Mouse (Mus musculus) left cerebral cortex, adult 9 months (tissue): ENCODE data around the gene Nup62.
A peak's percentile ranks its signal among the peaks of the same experiment; 100 is the strongest.

Source experiments
- DNase-seq, 2 experiments: peaks; one replicate each; pipeline ENCODE4 v3.0.0; 2022; ENCODE audit warnings: low spot score in 2 of 2

The Nup62 gene

DNA sequence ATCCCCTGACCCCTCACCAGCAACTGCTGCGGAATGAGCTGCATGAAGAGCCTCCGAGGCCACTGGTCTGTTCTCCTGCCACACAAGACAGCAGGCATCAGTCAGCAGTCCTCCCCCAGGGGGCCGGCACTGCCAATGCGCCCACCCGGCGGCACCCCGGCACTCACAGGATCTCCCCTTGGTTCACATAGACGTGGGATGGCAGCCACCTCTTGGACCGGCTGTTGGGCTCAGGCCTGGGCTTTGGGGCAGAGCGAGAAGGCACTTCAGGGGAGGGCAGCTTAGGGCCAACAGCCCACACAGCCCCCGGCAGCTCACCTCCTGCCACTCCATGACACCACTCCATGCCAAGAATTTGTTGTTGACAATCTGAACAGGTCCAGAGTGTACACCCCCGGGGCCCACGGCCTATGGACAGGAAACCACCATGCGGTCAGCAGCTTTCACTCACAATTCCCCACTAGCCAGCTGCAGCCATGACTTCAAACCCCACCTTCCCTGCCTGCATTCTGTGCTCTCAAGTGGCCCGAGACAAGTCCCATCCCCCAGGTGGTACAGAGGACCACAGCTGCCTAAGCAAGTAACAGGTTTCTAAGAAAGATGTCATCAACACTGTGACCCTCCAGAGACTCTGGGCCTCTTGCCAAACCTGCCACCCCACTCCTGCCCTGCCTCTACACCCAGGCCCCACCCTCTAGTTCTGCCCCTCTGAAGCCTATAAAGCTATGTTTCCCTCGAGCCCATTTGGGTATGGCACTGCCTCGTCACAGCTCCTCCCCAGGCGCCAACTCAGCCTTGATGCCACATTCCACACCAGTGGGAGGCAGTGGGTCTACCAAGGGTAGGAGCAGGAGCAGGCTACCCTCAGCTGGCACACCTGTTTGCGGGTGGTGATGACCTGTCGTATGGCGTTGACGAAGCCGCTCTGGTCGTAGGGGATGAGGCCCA, 49.0 kb downstream of the Nup62 start:
- DNase-seq, result peak in 1 of 2 experiments; percentile 11

DNA sequence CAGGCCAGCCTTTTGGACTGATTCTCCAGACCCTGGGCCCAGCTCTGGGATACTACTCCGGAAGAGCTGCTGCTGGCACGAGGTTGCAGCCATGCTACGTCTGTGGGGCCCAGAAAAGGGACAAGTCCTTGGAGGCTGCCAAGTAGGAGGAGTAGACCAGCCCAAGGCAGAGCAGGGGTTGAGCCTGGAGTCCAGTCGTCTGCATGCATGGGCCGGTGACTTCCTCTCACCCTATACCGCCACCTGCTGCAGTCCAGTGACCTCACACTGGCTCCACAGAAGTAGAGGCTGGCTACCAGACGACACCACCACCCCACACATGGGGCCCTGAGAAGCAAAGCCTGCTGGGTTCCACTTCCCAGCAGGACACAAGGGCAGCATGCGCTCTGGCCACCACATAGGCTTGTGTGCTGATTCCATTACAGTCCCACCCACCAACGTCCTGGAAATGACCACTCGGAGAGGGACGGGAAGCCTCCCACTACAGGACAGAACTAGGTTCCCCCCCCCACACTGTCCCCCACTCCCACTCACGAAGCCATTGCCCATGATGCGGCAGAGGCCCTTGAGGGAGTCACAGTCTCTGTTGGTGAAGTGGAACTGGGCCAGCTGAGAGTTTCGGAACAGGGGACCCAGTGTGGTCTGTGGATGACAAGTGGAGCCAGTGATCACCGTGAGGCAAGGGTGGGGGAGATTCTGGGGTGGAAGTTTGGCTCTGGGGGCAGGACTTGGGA, 50.6 kb downstream of the Nup62 start:
- no peak for DNase-seq

DNA sequence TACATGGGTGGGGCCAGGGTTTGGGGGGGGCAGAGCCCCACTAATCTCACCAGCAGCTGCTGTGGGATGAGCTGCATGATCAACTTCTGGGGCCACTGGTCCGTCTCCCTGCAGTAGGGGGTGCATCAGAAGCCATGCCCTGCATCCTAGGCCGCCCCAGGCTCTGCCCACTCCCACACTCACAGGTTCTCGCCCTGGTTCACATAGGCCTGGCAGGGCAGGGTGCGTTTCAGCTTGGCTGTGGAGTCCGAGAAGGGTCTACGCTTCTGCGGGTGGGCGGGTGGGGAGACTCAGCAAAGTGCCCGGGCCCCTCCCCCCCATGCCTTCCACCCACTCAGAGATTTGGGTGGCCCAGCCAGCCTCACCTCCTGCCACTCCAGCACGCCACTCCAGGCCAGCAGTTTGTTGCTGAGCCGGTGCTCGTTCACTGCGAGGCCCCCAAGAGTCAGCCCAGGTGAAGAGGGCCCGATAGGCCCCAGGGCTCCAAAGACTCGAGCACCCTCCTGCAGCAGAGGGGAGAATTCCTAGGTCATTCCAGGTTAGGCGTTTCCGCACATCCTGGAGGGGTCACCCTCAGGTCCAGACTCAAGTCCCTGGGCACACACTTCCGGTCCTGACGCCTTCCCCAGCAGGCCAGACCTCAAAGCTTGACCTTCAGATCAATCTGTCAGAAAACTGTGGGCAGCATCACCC, 51.3 kb downstream of the Nup62 start:
- peak in 1 of 2 experiments; percentile 3 for DNase-seq

DNA sequence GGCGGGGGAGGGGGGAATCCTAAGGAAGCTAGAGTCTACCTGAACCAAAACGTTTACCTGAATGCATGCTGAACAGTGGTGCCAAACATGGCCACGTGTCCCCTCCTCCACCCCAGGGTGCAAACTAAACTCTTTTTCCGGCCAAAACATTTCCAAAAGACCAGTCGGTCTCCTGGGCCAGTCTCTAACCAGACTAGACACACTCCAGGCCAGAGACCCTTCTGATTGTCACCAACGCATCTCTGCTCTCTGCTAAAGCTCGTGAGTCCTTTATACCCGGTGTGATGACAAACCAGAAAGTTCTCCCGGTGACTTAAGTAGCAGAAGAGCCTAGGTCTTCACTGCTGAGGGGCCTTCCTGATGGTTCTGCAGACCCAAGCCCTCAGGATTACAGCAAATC, 51.9 kb downstream of the Nup62 start:
- DNase-seq, result peak in 1 of 2 experiments; percentile 7

DNA sequence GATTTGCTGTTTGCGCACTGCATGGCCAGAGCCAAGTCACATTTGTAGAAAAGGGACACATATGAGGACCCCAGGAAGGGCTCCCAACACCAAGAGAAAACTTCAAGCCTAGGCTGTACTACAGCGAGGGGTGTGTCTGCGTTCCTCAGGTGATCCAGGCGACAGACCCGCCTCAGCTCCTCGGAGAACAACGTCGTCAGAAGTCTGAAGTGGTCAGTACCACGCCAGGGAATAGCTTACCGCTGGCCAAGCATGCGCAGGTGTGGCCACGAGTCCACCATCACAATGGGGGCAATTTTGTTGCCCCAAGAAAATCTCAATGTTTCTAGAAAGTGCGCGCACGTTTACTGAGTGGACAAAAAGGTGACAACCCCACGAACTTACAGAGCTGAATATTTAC, 52.6 kb downstream of the Nup62 start:
- DNase-seq, result peak in 1 of 2 experiments; percentile 5

DNA sequence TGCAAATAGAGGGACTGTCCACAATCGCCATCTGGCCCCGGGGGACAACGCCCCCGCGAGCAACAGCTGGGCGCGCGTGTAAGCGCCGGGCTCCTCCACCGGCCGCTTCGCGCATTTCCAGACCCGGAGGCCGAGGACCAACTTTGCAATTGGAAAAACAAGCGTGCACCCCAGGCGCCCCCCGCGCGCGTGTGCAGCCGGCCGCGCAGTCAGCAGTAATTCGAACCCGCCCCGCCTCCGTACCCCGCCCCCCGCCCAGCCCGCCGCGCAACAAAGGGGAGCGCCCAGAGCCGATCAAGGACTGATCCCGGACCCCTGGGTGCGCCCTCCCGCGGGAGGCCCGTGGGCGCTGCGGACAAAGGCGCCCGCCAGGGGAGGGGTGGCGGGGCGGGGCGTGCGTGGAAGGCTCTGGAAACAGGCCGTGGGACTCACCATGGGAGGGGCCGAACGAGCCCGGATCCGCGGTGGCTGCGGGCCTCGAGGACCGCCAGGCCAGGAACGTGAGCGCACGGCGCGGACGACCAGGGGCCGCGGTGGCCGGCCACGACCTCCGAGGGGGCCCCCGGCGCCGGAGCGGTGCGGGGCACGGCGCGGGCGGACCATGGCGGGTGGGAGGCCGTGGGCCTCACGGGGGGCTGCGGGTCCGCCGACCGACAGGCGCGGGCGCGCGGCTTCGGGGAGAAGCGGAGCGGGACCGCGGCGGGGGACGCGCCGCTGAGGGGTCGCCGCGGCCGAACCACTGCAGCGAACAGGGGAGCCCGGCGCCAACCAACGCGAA, 53.2 kb downstream of the Nup62 start:
- peak in 1 of 2 experiments; percentile 43 for DNase-seq

DNA sequence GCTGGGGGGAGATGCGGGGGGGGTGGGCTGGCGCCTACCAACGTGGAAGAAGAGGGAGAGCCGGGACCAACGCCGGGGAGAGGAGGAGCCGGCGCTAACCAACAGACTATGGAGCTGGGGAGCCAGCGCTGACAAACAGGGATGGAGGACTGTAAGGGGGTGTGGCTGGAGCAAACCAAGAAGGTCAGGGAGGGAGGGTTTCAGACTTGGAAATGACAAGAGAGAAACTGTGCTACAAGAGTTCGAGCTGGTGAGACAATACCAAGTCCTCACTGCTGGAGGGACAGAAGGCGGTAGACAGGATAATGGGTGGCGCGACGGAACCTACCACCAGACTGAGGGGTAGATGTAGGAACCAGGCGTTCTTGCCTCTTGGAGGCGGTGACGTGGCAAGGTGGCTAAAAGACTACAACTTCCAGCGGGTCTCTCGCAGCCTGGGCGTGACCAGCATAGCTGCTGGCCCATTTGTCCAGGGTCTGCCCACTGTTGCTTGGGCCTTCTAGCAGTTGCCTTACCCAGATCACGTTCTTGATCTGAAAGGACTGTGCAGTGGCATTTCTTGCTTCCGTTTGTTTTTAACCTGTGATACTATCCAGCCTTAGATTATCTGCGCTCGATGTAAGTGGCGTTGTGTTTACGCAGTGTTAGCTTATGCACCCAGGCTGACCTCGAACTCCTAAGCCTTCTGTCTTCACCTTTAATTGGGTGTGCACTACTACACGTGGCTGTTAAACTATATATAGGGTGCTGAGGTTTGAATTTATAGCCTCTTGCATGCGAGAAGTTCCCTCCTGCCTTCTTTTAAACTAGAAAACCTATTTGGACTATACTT, 54.0 kb downstream of the Nup62 start, which contains the start of gene Ptov1:
Gene Ptov1, minus strand, starts transcription at position 92 of the 832 bp plus-strand sequence.
- peak; percentile 97 to 98 for DNase-seq

DNA sequence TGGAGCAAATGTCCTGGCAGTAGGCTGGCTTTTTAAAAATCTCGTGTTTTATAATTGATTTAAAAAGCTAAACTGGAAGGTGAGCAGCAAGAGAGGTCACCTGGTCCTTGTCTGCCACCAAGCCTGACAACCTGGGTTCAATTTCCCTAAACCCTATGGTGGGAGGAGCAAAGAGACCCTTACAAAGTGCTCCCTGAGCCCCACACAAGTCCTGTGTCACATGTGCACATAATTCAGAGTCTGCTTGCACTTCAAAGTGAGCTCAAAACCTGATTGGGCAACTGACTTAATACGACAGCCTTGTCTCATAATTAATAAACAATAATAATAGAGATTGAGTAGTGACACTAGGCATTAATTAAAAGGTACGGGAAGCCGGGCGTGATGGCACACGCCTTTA, 54.7 kb downstream of the Nup62 start:
- no peak for DNase-seq

DNA sequence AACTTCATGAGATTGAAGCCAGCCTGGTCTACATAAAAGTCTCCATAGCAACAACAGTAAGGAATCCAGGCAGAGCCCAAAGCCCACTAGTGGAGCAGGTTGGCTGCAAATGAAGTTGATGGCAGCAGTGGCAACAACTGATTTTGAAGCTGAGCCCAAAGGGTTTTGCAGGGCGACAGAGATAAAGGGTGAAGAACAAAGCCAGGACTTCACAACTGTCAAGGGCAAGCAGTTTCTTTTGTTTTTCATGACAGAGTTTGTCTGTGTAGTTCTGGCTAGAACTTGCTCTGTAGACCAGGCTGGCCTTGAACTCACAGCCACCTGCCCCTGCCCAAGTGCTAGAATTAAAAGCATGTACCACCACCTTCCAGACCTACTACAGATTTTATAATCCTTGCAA, 55.3 kb downstream of the Nup62 start:
- DNase-seq, result no peak

DNA sequence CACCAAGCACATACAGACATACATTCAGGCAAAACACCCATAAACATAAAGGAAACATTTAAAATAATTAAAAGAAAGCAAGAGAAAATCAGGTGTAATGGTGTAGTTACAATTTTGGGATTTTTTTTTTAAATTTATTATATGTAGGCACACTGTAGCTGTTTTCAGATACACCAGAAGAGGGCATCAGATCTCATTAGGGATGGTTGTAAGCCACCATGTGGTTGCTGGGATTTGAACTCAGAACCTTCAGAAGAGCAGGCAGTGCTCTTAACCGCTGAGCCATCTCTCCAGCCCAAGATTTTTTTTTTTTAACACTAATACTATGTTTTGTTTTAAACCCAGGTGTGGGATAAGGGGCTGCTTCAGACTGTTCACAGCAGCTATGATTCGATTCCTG, 55.9 kb downstream of the Nup62 start:
- peak in 1 of 2 experiments; percentile 1 for DNase-seq

DNA sequence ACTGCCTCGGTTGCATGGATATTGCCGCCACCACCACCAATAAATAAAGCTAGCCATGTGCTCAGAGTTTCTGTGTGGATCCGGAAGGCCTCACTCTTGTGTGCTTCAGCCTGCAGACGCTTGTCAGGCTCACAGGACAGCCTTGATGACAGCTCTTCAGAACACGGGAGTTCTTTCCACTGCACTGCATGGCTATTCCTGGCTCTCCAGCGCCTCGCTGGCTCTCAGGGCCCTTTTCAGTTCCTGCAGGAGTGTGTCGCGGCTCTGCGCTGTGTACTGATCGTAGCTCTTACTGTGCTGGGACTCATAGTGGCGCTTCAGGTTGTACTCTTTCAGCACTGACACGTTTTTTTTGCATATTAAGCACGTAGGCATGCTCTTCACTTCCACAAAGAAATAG, 61.9 kb downstream of the Nup62 start:
- peak in 1 of 2 experiments; percentile 5 for DNase-seq
